Mouse (Mus musculus): ENCODE measurements at regions not wholly inside any gene's neighbourhood (a gene's known extent, or its start where the extent isn't known, plus 50 kb on each side); places are given as distances from the start of the nearest gene placed in this dataset.

- TF ChIP-seq CTCF (IDR thresholded peaks at IDR 0.05; ENCODE audit: low read depth, low read length) (no peak), POLR2A (IDR thresholded peaks at IDR 0.05; ENCODE audit: borderline replicate concordance, low read depth, low read length) (no peak)
Measured at GRCm38 (mm10) chr3:39925436-39925835, 605.6 kb upstream of the Intu start.
